Mouse (Mus musculus) adrenal gland, adult 8-10 months (tissue): ENCODE measurements around the gene Pld5. TPM values are rescaled to one million over a fixed set of nuclear protein-coding genes. Genes with fewer than 3 reads are reported as not detected.
A peak's percentile ranks its signal among the peaks of the same experiment; 100 is the strongest.

Experiments
- DNase-seq: peaks from one replicate; pipeline ENCODE4 v3.0.0; 2022
- total RNA-seq, 4 experiments: library from RNA; stranded (reverse); gene quantifications; 2 replicates each; pipeline ENCODE4 v1.2.4; 2022

The Pld5 gene
- total RNA-seq, 4 experiments from 2014 or later: 0.49 to 1.7 (median 0.85) TPM

DNA sequence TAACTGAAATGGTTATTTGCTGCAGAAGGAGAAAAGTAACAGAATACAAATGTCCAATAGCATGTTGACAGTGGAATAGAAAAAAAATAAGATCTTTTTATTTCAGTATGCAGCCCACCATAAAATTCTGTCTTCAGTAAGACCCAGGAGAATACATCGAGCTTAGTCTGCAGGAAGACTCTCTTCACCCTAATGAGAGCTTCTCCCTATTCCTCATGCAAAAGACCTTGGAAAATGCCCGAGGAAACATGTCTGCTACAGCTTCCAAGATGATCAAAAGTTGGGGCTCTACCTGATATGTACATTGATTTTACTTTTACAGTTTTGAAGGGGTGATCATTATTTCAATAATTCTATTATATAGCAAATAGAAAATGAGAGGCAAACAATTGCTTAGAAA, 108.0 kb downstream of the Pld5 start:
- no peak for DNase-seq

DNA sequence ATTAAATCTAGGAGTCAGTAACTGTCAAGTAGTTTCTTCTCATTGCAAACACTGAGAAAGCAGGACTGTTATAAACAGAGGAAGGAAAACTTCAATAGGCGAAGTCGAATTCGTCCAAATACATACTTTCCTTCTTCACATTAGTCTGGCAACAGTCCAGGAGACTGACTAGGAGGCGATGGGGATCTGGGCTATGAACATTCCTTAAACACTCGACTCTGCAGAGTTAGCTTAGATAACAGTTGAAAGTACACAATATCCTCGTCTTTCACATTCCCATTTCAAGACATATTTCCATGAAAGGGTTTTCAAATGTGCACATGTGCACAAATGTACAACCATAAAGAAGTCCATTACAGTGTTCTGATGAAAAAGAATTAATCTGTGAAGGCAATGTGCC, 129.8 kb downstream of the Pld5 start:
- no peak for DNase-seq

DNA sequence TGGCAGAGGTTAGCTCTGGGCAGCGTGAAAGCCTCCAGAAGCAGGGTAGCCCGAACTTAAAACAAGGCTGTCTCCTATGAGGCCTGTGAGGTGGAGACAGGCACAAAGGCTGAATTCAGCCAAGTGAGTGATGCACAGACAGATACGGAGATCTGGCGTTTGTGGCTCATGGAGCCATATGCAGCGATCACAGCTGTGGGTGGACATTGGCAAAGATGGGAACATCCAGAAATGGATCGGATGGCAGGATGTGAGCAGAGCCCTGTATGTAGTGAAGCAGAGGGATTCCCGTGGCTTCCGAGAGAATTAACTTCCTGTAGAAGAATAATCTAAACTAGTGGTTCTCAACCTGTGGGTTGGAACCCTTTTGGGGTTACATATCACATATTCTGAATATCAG, 140.7 kb downstream of the Pld5 start:
- no peak for DNase-seq

DNA sequence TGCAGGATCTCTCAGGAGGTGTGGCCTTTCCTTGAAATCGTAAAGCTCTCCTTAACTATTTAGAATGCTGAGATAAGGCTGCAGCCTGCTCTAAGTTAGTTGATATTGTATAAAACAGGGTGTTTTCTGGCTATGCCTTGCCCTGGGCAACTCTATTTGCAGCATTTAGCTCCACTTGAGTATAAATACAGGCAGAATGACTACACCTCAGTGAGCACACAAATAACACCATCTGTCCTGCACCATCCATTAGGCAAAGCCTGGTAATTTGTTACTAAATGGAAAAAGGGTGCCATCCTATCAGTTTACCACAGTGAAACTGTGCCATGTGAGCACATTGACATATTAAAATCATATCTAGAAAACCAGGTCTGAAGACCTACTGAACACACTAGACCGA, 149.3 kb downstream of the Pld5 start:
- DNase-seq: no peak

DNA sequence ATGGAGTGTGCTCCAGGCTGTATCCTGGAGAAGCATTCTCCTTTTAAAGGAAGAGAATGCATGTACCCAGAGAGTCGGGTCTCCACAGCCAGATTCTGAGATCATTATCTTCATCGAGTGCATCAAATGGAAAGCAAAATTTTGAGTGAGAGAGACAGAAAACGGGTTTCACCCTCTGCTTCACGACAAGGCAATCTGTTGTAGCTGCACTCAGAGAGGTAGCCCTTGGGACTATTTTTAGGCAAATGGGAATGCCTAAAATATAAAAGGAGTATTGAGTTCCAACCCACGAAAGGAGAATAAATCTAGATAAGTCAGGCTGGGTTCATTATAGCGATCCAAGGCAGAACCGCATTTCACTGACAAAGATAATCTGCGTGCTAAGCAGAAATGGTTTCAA, 150.7 kb downstream of the Pld5 start:
- DNase-seq: no peak

DNA sequence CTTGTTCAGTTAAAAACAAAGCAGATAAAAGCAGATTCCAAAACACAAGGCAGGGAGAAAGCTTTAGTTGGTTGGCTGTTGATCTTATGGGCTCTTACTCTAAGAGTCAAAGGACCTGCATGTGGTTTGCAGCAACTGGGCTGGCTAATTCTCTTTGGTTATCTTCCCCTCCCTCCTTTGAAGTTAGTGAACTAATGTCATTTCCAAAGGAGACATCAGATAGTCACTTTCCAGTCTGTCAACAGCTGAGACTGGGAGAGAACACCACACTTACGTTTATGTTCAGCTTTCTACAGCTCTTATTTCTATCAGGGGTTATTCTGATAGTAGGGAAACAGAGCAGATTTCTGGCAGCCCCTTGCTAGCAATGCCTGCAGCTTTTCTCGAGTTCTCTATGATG, 151.3 kb downstream of the Pld5 start:
- DNase-seq: no peak

DNA sequence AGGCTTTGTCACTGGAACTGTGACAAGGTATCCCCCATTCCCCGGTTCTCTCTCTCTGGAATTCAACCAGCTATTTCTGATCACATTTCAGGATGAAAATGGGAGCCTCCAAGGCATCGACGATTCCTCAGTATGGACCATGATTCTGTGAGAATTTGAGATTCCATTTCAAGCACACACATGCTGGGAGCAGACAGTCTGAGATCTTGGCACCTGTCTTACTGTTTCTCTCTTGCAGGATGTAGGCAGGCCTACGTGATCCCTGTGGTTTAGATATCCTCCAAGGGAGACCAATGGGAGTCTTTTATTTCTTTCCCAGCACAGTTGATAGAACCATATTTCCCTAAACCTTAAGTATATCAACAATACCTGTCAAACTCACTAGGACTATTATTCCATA, 159.5 kb downstream of the Pld5 start:
- DNase-seq: no peak

DNA sequence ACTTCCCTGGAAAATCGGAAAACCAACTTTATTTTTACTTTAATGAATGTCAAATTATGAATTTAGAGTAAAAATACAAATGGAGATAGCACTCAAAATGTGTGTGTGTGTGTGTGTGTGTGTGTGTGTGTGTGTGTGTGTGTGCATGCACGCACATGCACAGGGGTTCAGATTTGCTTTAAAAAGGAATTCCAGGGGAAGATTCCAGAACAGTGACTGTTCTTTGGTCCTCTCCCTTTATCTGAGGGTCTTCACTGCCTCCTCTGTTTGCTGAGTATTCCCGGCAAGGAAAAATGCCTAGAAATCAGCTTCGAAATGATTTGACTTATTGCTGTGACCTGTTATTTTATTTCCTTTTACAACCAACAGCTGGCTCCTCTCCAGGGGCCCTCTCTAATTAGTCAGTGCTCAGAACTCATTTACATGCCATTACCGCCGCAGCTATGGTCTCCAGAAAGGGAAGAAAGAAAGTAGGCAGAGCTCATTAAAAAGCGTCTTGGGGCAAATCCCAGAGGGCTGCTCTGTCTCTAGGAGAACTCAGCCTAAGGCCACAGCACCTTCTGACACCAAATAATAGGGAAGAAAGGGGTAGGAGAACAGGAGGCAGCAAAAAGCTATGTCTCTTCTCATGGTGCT, 176.3 kb downstream of the Pld5 start:
- DNase-seq: no peak

DNA sequence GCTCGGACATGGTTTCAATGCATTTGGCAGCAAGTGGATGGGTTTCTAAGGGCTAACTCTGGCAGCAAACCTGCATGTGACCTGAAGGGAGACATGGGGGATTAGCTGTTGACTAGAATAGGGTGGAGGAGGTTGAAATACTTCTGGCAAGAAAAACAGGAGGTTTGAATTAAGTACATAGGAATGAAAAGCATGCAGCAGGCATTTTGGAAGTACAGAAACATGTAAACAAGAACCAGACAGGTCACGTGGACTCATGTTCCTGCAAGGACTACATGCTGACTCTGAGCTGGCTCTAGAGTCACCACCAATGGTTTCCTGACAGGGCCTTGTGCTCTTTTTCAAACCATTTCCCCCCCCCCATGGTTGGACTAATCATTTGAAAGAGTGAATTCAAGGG, 183.0 kb downstream of the Pld5 start:
- no peak for DNase-seq

DNA sequence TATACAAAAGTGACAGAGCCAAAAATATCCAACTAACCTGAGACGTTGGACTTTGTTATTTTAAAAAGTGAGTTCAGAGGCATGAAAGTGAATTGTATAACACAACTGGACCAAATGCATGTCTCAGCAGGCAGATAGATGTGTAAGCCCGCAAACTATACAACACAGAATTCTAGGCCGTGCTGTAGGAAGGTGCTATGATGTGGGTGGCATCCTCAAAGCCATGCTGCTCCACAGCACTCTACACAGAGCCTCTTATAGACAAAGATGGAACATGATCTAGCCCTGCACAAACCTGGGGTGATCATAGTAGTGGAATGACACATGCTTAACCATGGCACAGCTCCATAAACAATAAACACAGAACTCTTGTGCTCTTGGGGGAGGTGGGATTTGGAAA, 185.7 kb downstream of the Pld5 start:
- no peak for DNase-seq

DNA sequence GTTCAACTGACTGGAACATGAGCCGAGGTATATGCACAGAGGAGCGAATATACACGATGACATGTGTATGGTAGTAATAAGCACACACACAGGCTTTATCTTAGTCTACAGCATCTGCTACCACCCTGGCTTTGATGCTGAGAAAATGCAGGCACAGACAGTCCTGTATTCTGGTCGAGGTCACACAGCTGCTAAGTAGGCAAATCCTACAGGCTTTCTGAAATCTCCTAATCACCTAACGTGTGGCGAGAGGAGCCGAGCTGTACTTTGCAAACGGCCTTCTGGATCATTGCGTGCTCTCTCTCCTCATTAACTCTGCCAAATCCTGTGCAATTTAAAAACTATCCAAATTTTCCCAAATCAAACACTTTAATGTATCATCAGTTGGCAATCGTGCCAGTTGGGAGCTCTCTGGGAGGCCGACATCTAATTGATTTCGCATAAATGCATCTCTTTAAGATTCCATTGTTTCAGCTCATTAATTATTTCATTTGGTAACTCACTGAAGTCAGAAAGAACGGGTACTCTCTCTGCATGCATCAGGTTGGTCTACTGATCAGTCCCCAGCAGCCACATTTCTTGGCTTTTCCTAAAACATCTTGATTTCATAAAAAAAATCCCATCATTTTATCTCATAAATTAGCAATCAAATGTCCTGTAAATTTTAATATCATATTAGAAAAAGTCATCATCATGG, 189.0 kb downstream of the Pld5 start:
- DNase-seq: no peak

DNA sequence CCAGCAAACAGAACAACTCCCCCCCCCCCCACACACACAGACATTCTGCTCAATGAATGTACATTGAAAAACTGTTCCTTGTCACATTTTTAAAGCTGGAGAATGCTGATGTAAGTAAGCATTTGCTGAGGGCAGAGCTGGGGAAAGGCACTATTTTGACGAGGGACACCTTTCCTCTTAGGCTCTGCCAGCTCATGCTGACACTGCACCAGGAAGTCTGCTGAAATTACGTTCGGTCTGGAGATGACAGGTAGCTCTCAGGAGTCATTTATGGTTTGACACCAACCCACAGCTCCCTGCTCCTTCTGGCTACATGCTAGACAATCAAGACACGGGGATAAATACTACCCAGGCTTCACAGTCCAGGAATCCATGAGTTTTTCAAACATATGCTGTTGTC, 192.8 kb downstream of the Pld5 start:
- no peak for DNase-seq

DNA sequence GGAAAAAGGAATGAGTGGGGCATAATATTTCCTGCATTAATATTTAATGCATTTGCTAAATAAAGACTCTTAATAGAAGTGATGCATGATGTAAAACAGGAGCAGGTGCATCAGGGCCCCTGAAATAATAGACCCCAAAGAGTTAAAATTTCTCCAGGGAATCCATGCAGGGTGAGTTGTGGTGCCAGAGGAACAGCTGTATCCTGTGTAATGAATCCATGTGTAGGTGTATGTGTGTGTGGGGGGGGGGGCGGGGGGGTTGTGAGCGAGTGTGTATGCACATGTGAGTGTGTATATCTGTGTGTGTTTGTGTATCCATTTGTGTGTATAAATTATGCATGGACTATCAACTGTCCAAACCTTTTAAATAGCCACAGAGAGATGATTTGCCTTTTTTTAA, 194.1 kb downstream of the Pld5 start:
- DNase-seq: no peak

DNA sequence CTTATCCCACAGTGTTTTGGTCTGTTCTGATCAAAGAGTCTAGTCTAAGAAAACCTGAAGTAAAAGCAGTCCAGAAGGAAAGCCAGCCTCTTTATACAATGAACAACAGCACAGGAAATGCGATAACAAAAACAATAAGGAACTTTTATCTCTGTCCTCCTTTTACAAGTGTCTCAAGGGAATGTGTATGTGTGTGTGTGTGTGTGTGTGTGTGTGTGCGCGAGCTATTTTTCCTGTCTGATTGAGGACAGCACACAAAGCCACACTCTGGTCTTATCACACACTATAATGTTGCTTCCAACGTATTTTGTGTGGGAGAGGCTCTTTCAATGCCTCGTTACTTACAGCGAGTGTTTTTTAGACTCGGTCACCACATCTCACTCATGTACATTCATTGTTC, 196.7 kb downstream of the Pld5 start:
- no peak for DNase-seq

DNA sequence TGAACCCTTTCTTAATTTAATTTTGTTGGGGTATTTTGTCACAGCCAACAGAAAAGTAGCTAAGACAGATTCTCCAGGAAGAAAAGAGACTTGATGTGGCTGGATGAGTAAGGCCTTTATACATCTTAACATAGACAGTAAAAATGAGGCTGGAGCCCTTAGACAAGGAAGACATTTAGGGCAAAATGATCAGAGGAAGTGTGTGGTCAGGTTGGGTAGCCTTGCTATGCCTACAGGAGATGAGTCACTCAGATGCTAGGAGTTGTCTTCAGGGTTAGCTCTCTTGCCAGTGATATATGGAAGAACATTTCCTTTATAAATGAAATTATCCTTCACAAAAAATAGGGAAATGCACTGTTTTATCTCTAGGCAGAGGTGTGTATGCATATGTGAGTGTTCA, 198.3 kb downstream of the Pld5 start:
- DNase-seq: no peak

DNA sequence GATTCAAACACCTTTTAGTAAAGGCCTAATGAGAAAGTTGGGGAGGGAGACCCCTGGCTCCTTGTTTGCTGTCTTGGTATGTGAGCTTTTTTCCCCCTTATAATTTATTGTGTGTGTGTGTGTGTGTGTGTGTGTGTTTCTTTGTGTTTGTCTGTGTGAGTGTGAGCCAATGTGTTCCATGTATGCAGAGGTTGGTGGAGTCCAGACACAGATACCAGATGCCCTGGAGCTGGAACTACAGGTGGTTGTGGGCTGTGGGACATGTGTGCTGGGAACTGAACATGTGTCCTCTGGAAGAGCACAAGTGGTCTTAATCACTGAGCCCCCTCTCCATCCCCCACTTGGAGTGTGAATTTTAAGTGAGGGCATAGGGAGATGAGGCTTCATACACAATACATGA, 199.3 kb downstream of the Pld5 start:
- no peak for DNase-seq

DNA sequence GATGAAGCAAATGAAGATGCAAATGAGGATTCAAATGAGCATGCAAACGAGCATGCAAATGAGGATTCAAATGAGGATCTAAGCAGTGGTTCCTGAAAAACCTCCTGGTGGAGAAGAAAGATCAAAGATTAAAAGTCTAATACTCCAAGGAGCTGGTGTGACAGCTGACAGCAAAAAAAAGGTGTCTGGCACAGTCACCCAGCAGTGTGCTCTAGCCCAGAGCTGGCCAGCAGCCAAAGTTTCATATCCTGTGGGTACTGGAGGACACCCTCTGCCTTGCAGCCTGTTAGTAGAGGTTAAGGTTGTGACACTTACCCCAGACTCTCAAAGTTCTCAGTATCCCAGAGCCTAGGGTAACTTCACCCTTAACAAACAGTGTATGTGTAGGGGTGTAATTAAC, 199.7 kb downstream of the Pld5 start:
- DNase-seq: peak; percentile 45

DNA sequence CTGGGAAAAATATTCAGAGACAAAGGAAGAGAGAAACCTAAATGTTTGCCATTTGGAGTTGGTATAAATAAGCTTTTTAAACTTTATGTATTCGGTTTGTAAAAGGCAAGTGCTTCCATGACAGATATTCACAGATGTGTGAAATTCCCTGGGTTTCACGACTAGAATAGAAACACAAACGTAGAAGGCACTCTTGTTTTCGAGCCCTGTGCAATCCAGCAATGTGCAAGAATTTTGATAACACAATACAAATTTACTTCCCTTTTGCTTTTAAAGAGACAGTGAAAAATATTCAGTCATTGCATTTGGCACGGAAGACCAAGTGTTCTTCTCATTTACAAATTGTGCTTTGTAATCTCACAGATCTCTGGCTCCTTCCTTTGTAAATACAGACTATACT, 200.6 kb downstream of the Pld5 start:
- no peak for DNase-seq

DNA sequence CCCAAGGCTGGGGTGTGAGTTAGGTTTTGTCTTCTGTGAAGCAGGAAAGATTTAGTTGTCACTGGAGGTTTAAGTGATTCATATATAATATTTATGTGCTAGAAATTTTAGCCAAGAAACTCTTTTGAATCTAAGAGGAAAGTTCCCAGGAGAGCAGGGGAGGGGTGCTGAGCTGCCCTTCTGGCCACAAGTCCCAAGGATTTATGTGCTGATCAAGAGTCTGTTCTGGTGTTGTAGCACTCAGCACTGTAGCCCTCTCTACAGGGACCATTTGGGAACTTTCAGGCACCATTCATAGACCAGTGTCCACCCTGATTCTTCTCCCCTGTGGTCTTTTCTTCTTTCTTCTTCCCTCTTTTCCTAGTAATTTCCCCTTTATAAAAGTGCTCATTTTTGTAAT, 209.8 kb downstream of the Pld5 start:
- DNase-seq: no peak

DNA sequence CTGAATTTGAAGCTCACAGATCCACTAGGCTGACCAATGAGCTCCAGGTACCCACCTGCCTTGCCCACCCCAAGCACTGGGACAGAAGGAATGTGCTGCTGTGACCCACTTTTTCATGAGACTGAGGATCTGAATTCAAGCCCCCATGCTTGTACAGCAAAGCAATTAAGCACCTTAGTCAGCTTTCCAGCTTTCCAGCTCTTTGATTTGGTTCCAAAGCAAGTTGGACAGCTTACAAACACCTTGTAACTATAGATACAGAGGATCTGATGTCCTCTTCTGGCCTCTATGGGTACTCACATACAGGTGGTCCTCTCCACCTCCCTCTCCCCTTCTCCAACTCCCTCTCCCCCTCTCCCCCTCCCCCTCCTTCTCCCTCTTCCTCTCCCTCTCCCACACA, 210.6 kb downstream of the Pld5 start:
- no peak for DNase-seq

DNA sequence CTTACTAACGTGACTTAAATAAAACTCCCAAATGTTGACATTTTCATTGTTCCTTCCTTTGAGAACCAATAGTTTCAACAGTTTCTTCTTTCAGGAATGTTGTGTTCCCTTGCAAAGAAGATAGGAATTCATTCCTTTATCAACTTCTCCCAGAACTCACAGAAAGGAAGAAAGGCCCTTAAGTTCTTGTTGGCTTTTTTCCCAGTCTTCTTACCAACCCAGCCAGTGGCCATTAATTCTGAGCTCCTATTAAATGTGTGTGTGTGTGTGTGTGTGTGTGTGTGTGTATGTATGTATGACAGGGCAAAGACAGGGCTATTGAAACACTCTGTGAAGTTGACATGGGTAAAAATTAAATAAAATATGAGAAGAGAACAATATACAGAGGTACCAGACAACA, 221.5 kb downstream of the Pld5 start:
- no peak for DNase-seq

DNA sequence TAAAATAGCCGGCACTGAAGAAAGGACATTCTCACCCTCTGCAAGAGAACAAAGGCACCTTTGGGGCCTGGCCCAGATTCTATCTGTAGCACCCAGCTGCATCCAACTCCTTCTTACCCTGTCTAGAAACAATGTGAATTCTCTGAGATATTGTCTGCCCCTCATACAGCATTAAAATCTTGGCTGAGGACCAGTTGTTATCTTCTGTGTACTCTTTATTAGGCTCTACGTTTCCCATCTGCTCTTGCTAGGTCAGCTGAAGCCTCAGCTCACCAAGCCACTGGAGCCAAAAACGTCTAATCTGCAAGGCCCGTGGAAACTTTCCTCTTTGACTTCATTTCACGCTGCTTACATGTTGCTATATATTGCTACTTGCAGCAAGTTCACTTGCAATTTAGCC, 228.1 kb downstream of the Pld5 start:
- DNase-seq: no peak

DNA sequence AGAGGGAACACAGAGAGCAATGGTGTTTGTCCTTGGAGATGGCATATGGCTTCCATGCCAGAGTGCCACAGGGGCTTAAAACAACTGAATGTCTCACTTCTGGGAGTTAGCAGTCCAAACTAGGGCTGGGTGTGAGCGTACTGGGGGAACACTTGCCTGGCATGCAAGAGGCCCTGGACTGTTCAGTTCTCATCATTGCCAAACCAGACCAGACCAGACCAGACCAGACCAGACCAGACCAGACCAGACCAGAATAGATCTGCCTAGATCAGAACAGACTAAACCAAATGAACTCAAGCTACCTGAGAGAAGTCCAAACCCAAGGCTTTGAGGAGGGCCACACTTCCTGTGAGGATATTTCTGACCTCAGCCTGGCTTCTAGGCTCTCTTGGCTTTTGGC, 228.7 kb downstream of the Pld5 start:
- no peak for DNase-seq

DNA sequence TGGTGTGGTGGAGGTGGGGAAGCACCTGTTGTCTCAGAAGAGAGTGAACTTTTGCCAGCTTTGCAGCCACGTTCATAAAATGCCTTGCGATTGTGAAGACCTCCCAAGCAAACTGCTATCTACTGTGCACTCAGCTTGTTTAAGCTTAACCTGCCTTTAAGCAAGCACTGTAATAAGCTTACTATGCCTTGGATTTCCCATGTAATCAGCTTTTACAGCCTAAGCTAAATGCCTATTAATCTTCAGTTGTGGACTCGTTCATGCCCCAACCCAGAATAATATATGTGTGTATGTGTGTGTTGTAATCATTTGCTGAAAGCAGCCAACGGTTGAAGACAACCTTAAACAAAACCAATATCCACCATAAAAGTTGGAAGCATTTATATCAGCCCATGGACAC, 232.1 kb downstream of the Pld5 start:
- no peak for DNase-seq

DNA sequence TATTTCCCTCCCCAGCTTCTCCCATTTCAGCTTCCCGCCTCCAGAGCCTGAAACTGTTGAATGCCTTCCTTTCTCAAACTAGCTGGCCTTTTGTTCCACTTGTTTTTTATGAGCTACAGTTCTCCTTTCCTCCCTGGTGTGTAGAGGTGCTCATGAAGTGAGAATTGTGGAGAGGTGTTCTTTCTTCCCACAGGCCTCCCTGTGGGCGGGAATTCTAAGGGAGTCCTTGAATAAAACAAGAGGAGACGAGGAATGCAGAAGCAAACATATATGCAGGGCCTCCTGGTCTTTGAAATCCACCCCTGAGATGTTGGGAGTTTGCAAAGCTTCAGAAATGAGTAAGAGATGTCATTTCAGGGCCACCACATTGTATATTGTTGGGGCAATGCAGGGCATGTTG, 235.2 kb downstream of the Pld5 start:
- DNase-seq: no peak
